Mouse (Mus musculus) embryonic facial prominence, embryonic 14.5 days (tissue): ENCODE results near the gene Polr2i. TPM values are rescaled to one million over a fixed set of nuclear protein-coding genes. Genes with fewer than 3 reads are reported as not detected.

Source experiments
- ATAC-seq: fragments of 200-750 bp; cut with Nextera tagmentation; 2 replicates; pipeline ENCODE4 v1.8.0; 2017; ENCODE audit warnings: low read depth, moderate number of reproducible peaks, moderate TSS enrichment
- DNase-seq: peaks from one replicate; pipeline ENCODE4 v3.0.0-alpha.2; 2015; ENCODE audit warnings: low spot score
- H3K27ac ChIP-seq: fragments of 300-500 bp; sonication (generic); replicated peaks from 2 replicates; pipeline ENCODE4 v1.5.1; 2014; ENCODE audit warnings: low read depth, mild to moderate bottlenecking, low read length, moderate library complexity
- H3K27me3 ChIP-seq: fragments of 300-500 bp; sonication (generic); replicated peaks from 2 replicates; pipeline ENCODE4 v1.6.1; 2014; ENCODE audit warnings: low read length; ENCODE audit not compliant: control insufficient read depth, insufficient read depth
- H3K36me3 ChIP-seq: fragments of 300-500 bp; sonication (generic); 2 replicates; pipeline ENCODE4 v1.6.1; 2014; ENCODE audit warnings: low read length, mixed read lengths; ENCODE audit not compliant: control insufficient read depth, insufficient read depth
- H3K4me1 ChIP-seq: fragments of 300-500 bp; sonication (generic); 2 replicates; pipeline ENCODE4 v1.6.1; 2014; ENCODE audit warnings: antibody characterized with exemption, low read length; ENCODE audit not compliant: control insufficient read depth, insufficient read depth
- H3K4me2 ChIP-seq: fragments of 300-500 bp; sonication (generic); 2 replicates; pipeline ENCODE4 v1.6.1; 2014; ENCODE audit warnings: low read depth, mild to moderate bottlenecking, low read length, moderate library complexity, mixed read lengths
- H3K4me3 ChIP-seq: fragments of 300-500 bp; sonication (generic); 2 replicates; pipeline ENCODE4 v1.5.1; 2014; ENCODE audit warnings: low read depth, mild to moderate bottlenecking, low read length
- H3K9ac ChIP-seq: fragments of 300-500 bp; sonication (generic); 2 replicates; pipeline ENCODE4 v1.6.1; 2014; ENCODE audit warnings: low read depth, mild to moderate bottlenecking, low read length, moderate library complexity, mixed read lengths
- H3K9me3 ChIP-seq: fragments of 300-500 bp; sonication (generic); 2 replicates; pipeline ENCODE4 v1.6.1; 2016; ENCODE audit warnings: low read length; ENCODE audit not compliant: control insufficient read depth
- WGBS: fragments of 180-500 bp; shearing (Covaris S2); extraction: QIAGEN DNeasy Blood & Tissue Kit; methylation state at CpG from one replicate; pipeline ENCODE4 v1.1.7; 2014; 5-methylcytosine and 5-hydroxymethylcytosine counted together
- polyA plus RNA-seq: library from polyadenylated mRNA; unstranded; fragments of >200 nt; fragmentation: Nextera tagmentation; extraction: Ambion mirVana; gene quantifications from 2 replicates; pipeline ENCODE4 v1.2.1, GENCODE M21; 2014

The Polr2i gene
- polyA plus RNA-seq, 1 experiment from 2014 or later = 180 TPM

GRCm38 (mm10) chr7:30193581-30194100 is 38.1 kb upstream of the Polr2i start:
- Histone ChIP-seq H3K4me2 (peak overlapping the region; percentile 69), H3K4me3 (peak overlapping the region; percentile 78), H3K9ac (peak overlapping the region; percentile 86), H3K36me3 (peaks cover 38% of the 10 kb centered on the region), H3K27me3 (no peaks in the 10 kb centered on the region), H3K4me1 (peaks cover 12% of the 10 kb centered on the region), H3K9me3 (no peaks in the 10 kb centered on the region), H3K27ac (peak overlapping the region; percentile 89)
- ATAC-seq (peak; percentile 64), DNase-seq (peak; percentile 88)
- 1% methylated on average over 20 of the region's 26 CpGs for WGBS

- peaks cover 12% of the 10 kb centered on the region for H3K4me1 ChIP-seq
- H3K4me2 ChIP-seq = peak overlapping the region; percentile 69
- H3K27ac ChIP-seq = peak overlapping the region; percentile 89
- DNase-seq (no peak), ATAC-seq (peak; percentile 3; the same call in 1 of the 2 replicates)
- no peaks in the 10 kb centered on the region for H3K9me3 ChIP-seq
- peak overlapping the region; percentile 86 for H3K9ac ChIP-seq
- no peaks in the 10 kb centered on the region for H3K27me3 ChIP-seq
- H3K36me3 ChIP-seq = peaks cover 32% of the 10 kb centered on the region
- WGBS = under 1% methylated on average over 26 of the region's 26 CpGs
- peak overlapping the region; percentile 78 for H3K4me3 ChIP-seq
These were observed 37.5 kb upstream of the Polr2i start for GRCm38 (mm10) chr7:30194101-30194831.

GRCm38 (mm10) chr7:30194884-30195283 is 36.9 kb upstream of the Polr2i start:
- DNase-seq (peak; percentile 97), ATAC-seq (peak; percentile 93)
- no peaks in the 10 kb centered on the region for H3K9me3 ChIP-seq
- H3K4me2 ChIP-seq = peak overlapping the region; percentile 69
- H3K4me3 ChIP-seq = peak overlapping the region; percentile 78
- WGBS = 0% methylated on average over 26 of the region's 28 CpGs
- H3K27me3 ChIP-seq = no peaks in the 10 kb centered on the region
- peak overlapping the region; percentile 86 for H3K9ac ChIP-seq
- peaks cover 28% of the 10 kb centered on the region for H3K36me3 ChIP-seq
- peaks cover 12% of the 10 kb centered on the region for H3K4me1 ChIP-seq
- H3K27ac ChIP-seq = peak overlapping the region; percentile 89

DNA sequence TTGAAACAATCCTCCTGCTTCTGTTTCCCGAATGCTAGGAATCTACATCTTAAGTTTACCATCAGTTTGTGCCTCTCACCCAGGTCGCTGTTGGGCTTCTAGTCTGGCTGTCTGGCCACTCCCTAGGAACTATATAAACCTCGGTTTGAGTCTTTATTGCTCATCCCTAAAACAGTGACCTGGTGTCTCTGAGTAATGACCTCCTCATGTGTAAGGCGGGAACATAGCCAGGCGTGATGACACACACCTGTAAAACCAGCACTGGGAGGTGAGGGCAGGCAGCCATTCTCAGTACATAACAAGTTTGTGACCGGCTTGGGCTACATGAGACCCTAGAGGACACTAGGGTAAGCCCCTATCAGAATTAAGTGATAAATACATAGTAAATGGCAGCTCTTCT is 36.3 kb upstream of the Polr2i start:
- Histone ChIP-seq H3K4me1 (peaks cover 12% of the 10 kb centered on the region), H3K4me3 (0 out of 2 replicates have a peak overlapping the region, but pooled peaks have one; percentile 78), H3K9me3 (no peaks in the 10 kb centered on the region), H3K27ac (no peak overlapping the region), H3K27me3 (no peaks in the 10 kb centered on the region), H3K9ac (no peak overlapping the region; the same call in 1 of the 2 replicates), H3K4me2 (peak overlapping the region; percentile 69; the same call in 1 of the 2 replicates), H3K36me3 (peaks cover 25% of the 10 kb centered on the region)
- ATAC-seq = no peak
- 71% methylated on average over 6 of the region's 6 CpGs for WGBS
- DNase-seq = no peak

GRCm38 (mm10) chr7:30196171-30196570 is 35.6 kb upstream of the Polr2i start:
- H3K9ac ChIP-seq = no peak overlapping the region
- H3K4me3 ChIP-seq = no peak overlapping the region
- peaks cover 18% of the 10 kb centered on the region for H3K36me3 ChIP-seq
- 84% methylated on average over 5 of the region's 6 CpGs for WGBS
- no peak for ATAC-seq
- peak; percentile 36 for DNase-seq
- peaks cover 12% of the 10 kb centered on the region for H3K4me1 ChIP-seq
- no peaks in the 10 kb centered on the region for H3K27me3 ChIP-seq
- H3K4me2 ChIP-seq = no peak overlapping the region
- no peak overlapping the region for H3K27ac ChIP-seq
- H3K9me3 ChIP-seq = no peaks in the 10 kb centered on the region

DNA sequence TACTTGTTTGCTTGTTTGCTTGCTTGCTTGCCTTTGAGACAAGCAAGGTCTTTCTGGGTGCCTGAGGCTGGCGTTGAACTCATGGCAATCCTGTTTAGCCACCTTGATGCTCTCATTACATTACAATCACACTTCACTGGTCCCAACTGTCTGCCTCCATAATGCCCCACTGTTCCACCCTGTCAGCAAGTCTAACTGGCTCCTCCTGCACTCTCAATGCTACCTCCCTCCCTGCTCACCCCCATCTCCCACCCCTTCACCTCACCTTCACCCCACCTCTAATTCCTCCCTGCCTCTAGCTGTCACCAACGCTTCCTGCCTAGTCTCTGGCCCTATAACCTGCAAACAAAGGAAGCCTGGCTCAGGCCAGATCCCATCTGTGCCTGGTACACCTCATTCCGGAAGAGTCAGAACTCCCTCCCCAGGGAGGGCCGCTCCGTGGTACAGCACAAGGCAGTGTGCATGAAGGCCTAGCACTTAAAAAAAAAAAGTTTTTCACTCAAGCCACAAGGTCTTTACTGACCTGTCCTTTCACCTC is 34.1 kb upstream of the Polr2i start:
- Histone ChIP-seq H3K9me3 (no peaks in the 10 kb centered on the region), H3K4me3 (no peak overlapping the region), H3K9ac (no peak overlapping the region), H3K36me3 (peaks cover 3% of the 10 kb centered on the region; the same call in 1 of the 2 replicates), H3K27ac (no peak overlapping the region), H3K4me1 (peaks cover 10% of the 10 kb centered on the region), H3K27me3 (no peaks in the 10 kb centered on the region), H3K4me2 (no peak overlapping the region)
- DNase-seq = no peak
- 65% methylated on average over 5 of the region's 5 CpGs for WGBS
- no peak for ATAC-seq

DNA sequence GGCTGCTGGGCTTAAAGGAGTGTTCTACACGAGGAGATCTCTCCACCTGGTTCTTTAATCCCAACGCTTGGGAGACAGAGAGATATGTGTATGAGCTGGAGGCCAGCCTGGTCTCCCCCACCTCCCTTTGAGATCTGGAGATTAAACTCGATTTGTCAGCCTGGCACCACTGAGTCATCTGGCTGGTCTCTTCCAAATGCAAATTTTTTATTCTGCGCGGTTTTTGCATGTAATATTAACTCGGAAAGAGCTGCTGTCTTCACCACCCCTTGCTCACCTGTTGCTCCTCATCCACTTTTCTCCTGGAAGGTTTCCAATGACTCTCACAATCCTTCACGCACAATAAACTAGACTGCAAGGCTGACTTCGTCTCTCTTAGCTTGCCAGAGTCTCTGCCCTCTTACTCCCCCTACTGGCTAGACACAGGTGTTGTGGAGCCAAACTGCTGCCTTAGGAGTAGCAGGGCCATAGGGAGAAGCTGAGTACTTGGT is 33.2 kb upstream of the Polr2i start, which contains the start of gene Capns1:
Gene Capns1, minus strand, starts transcription at position 331 of the 491 bp plus-strand sequence.
- peak within 1 kb of the TSS; percentile 44 for H3K4me2 ChIP-seq
- H3K36me3 ChIP-seq = no peaks in the 10 kb centered on the region
- H3K27me3 ChIP-seq = no peaks in the 10 kb centered on the region
- 0 out of 2 replicates have a peak within 1 kb of the TSS, but pooled peaks have one; percentile 17 for H3K4me3 ChIP-seq
- peak; percentile 93 for DNase-seq
- peaks cover 2% of the 10 kb centered on the region for H3K4me1 ChIP-seq
- H3K9ac ChIP-seq = 0 out of 2 replicates have a peak within 1 kb of the TSS, but pooled peaks have one; percentile 31
- no peaks in the 10 kb centered on the region for H3K9me3 ChIP-seq
- WGBS = 3% methylated on average over 8 of the region's 8 CpGs
- ATAC-seq = 0 out of 2 replicates have a peak, but pooled peaks have one; percentile 27
- peak within 1 kb of the TSS; percentile 33; the same call in 1 of the 2 replicates for H3K27ac ChIP-seq

DNA sequence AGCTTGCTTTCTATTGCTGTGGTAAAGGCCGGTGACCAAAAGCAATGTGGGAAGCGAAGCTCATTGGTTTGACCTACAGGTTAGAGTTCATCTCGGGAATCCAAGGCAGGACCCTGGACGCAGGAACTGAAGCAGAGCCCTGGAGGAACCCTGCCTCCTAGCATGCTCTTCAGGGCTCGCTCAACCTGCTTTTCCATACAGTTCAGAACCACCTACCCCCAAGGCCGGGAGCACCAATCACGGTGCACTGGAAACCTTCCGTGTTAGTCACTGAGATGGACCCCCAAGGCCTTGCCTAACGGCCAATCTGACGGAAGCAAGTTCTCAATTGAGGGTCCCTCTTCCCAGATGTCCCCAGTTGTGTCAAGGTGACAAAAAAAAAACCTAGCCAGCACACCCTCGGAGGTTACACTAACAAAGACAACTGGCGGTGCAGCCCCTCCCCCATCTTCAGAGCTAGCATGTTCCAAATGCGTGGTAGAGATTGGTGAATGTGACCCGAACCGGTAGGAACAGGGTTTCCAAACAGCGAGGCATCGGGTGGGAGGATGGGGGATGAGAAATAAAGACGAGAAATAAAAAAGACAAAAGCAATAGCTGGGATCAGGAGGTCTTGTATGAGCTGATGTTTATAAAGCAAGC is 32.1 kb upstream of the Polr2i start:
- Histone ChIP-seq H3K9ac (no peak overlapping the region), H3K4me1 (no peaks in the 10 kb centered on the region), H3K4me2 (no peak overlapping the region), H3K27ac (no peak overlapping the region), H3K27me3 (no peaks in the 10 kb centered on the region), H3K36me3 (no peaks in the 10 kb centered on the region), H3K4me3 (no peak overlapping the region), H3K9me3 (no peaks in the 10 kb centered on the region)
- WGBS = 76% methylated on average over 18 of the region's 18 CpGs
- DNase-seq (no peak), ATAC-seq (no peak)
